In the genomic region with DNA sequence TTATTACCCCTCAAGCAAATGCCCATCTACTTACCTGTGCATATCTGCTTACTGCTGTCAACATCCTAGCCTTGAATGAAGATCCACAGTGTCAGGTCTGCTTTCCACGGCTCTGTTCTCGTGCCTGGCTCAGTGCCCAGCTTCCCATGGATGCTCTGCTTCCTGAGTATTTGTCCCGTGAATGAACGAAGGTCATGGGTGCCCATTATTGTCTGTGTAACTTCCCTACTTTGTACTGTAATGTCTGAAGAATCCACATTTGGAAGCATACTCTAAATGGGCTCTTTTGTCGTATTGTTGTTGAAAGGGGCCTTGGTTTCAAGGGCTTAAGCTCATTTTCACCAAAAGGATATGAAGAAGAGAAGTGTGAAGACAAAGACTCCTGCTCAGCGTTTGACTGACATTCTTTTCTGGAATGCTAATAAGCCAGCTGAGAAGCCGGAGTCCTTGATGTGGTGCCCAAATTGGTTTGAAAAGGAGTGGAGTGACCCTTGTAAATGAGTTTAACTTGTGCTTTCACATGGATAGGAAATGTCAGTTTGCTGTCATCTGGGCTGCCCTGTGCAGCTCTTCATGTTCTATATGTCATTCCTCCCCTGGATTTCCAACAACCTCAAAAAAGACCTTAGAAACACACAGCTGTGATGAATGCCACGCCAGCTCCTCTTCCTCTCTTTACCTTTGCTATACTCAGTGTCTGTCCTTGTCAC, we compare ENCODE assay signal across 16 mouse cellular contexts.
A peak's percentile ranks its signal among the peaks of the same experiment; 100 is the strongest.
DNase-seq lines count a peak whose midpoint lies in the region; ATAC-seq lines count a peak whose summit lies in the region.
"Had no signal": no experiment of that assay in that cellular context is flagged by ENCODE, and none has a peak within 500 bp of the region (broad histone marks: within the 10 kb centered on the region; RNA-seq: fewer than 3 reads in every experiment).

No protein-coding gene starts in this region.

- H3K4me3 ChIP-seq in forebrain, embryonic 13.5 days: no peak overlapping the region
- H3K4me3 ChIP-seq in forebrain, embryonic 16.5 days (replicated peaks; ENCODE audit: low read length): no peak overlapping the region
- no peak overlapping the region for H3K4me3 ChIP-seq in midbrain, embryonic 12.5 days

- H3K4me1 ChIP-seq in forebrain, embryonic 13.5 days: peaks cover 26% of the 10 kb centered on the region
- peaks cover 3% of the 10 kb centered on the region; the same call in 1 of the 2 replicates for H3K4me1 ChIP-seq in forebrain, embryonic 16.5 days (replicated peaks; ENCODE audit: control insufficient read depth, insufficient read depth, low read length)
- peaks cover 28% of the 10 kb centered on the region for H3K4me1 ChIP-seq in midbrain, embryonic 12.5 days

- WGBS in forebrain, embryonic 13.5 days: 11% methylated on average over 8 of the region's 8 CpGs
- WGBS in forebrain, embryonic 16.5 days: 9% methylated on average over 8 of the region's 8 CpGs
- 13% methylated on average over 8 of the region's 8 CpGs for WGBS in midbrain, embryonic 12.5 days

- no peak overlapping the region for H3K9ac ChIP-seq in forebrain, embryonic 13.5 days
- no peak overlapping the region for H3K9ac ChIP-seq in forebrain, embryonic 16.5 days (replicated peaks; ENCODE audit: low read depth, low read length)
- H3K9ac ChIP-seq in midbrain, embryonic 12.5 days (replicated peaks): no peak overlapping the region

- DNase-seq in R1 (ENCODE audit: low read depth, low spot score): peak; percentile 11
- peak; percentile 22 for DNase-seq in embryo, embryonic 10.5 days (ENCODE audit: low spot score)
- no peak for DNase-seq in thymus, postnatal 14 days
- DNase-seq in adrenal gland, postnatal 10 days: no peak
- DNase-seq: adrenal gland, adult 8-10 months; cerebellum, adult 18-20 months; gastrocnemius, postnatal 14 days; kidney, adult 9 months; liver; lung, adult 18-20 months; right cerebral cortex, postnatal 14 days; thymus, postnatal 25 days had no signal

- H3K9me3 ChIP-seq in forebrain, embryonic 13.5 days (replicated peaks): no peaks in the 10 kb centered on the region
- H3K9me3 ChIP-seq in forebrain, embryonic 16.5 days (ENCODE audit: control insufficient read depth, low read length): no peaks in the 10 kb centered on the region
- H3K9me3 ChIP-seq in midbrain, embryonic 12.5 days: no peaks in the 10 kb centered on the region

- H3K4me2 ChIP-seq in forebrain, embryonic 13.5 days: no peak overlapping the region
- H3K4me2 ChIP-seq in forebrain, embryonic 16.5 days (ENCODE audit: low read length): no peak overlapping the region
- H3K4me2 ChIP-seq in midbrain, embryonic 12.5 days (replicated peaks): no peak overlapping the region

- no peaks in the 10 kb centered on the region for H3K36me3 ChIP-seq in forebrain, embryonic 13.5 days (ENCODE audit: poor library complexity, severe bottlenecking)
- no peaks in the 10 kb centered on the region for H3K36me3 ChIP-seq in forebrain, embryonic 16.5 days (ENCODE audit: control insufficient read depth, insufficient read depth)
- no peaks in the 10 kb centered on the region for H3K36me3 ChIP-seq in midbrain, embryonic 12.5 days

- H3K27ac ChIP-seq in forebrain, embryonic 13.5 days: no peak overlapping the region
- H3K27ac ChIP-seq in forebrain, embryonic 16.5 days (ENCODE audit: low read length): no peak overlapping the region
- 0 out of 2 replicates have a peak overlapping the region, but pooled peaks have one; percentile 20 for H3K27ac ChIP-seq in midbrain, embryonic 12.5 days (replicated peaks)
- H3K27ac ChIP-seq: stomach, postnatal 0 days had no signal

- peak; percentile 33; the same call in 1 of the 2 replicates for ATAC-seq in forebrain, embryonic 13.5 days
- no peak for ATAC-seq in forebrain, embryonic 16.5 days
- ATAC-seq in midbrain, embryonic 12.5 days (ENCODE audit: low FRiP score, low read depth): peak; percentile 47

- peaks cover under 1% of the 10 kb centered on the region; the same call in 1 of the 2 replicates for H3K27me3 ChIP-seq in forebrain, embryonic 13.5 days
- H3K27me3 ChIP-seq in forebrain, embryonic 16.5 days (replicated peaks; ENCODE audit: control insufficient read depth, insufficient read depth, low read length): no peaks in the 10 kb centered on the region
- peaks cover 19% of the 10 kb centered on the region for H3K27me3 ChIP-seq in midbrain, embryonic 12.5 days

Comparison
In these comparisons a context has a peak if more than half of its experiments do, and no peak if none do; other contexts are left out.
1. DNase-seq: peak in R1 (single experiment) and embryo, embryonic 10.5 days (single experiment); none in thymus, postnatal 14 days (single experiment) and adrenal gland, postnatal 10 days (single experiment).